Mouse (Mus musculus) kidney, adult 2 months (tissue): ENCODE measurements around the gene Gigyf2. TPM values are rescaled to one million over a fixed set of nuclear protein-coding genes. Genes with fewer than 3 reads are reported as not detected.
A peak's percentile ranks its signal among the peaks of the same experiment; 100 is the strongest.

Source experiments
- DNase-seq: peaks from one replicate; pipeline ENCODE4 v3.0.0; 2021
- H3K27ac ChIP-seq: fragments of 200-500 bp; 2 replicates; pipeline ENCODE4 v1.5.1; 2012; ENCODE audit warnings: low read depth, low read length, control low read depth, inconsistent platforms; ENCODE audit not compliant: insufficient read depth
- H3K27me3 ChIP-seq: fragments of 200-500 bp; replicated peaks from 2 replicates; pipeline ENCODE4 v1.6.1; 2012; ENCODE audit warnings: mild to moderate bottlenecking, moderate library complexity, low read length, inconsistent platforms; ENCODE audit not compliant: control insufficient read depth, insufficient read depth
- H3K36me3 ChIP-seq: fragments of 200-500 bp; 2 replicates; pipeline ENCODE4 v1.6.1; 2012; ENCODE audit warnings: mild to moderate bottlenecking, moderate library complexity, low read length, inconsistent platforms; ENCODE audit not compliant: control insufficient read depth, insufficient read depth
- H3K4me1 ChIP-seq: fragments of 200-500 bp; 2 replicates; pipeline ENCODE4 v1.6.1; 2011; ENCODE audit warnings: low read length; ENCODE audit not compliant: control insufficient read depth, insufficient read depth
- H3K4me3 ChIP-seq: fragments of 200-500 bp; 2 replicates; pipeline ENCODE4 v1.5.1; 2011; ENCODE audit warnings: mild to moderate bottlenecking, low read depth, low read length, control low read depth; ENCODE audit not compliant: insufficient read depth
- CTCF ChIP-seq: fragments of 200-500 bp; conservative IDR thresholded peaks from 2 replicates; pipeline ENCODE4 v1.5.1; 2011; ENCODE audit warnings: low read depth, mild to moderate bottlenecking, control low read depth, low read length, moderate library complexity, mixed read lengths; ENCODE audit not compliant: insufficient read depth, insufficient read length
- POLR2A ChIP-seq: fragments of 200-500 bp; IDR thresholded peaks from one replicate; pipeline ENCODE4 v1.6.1; 2011; ENCODE audit warnings: low read depth, low read length, control low read depth
- WGBS: fragments of 180-500 bp; shearing (Covaris S2); methylation state at CpG from one replicate; pipeline ENCODE4 v1.1.7; 2018; 5-methylcytosine and 5-hydroxymethylcytosine counted together
- polyA plus RNA-seq: library from polyadenylated mRNA; depleted of rRNA; stranded (reverse); fragments of >200 nt; gene quantifications from 2 replicates; pipeline ENCODE4 v1.2.3, GENCODE M21; 2012

The Gigyf2 gene
- polyA plus RNA-seq, 1 experiment: 47.1 TPM

DNA sequence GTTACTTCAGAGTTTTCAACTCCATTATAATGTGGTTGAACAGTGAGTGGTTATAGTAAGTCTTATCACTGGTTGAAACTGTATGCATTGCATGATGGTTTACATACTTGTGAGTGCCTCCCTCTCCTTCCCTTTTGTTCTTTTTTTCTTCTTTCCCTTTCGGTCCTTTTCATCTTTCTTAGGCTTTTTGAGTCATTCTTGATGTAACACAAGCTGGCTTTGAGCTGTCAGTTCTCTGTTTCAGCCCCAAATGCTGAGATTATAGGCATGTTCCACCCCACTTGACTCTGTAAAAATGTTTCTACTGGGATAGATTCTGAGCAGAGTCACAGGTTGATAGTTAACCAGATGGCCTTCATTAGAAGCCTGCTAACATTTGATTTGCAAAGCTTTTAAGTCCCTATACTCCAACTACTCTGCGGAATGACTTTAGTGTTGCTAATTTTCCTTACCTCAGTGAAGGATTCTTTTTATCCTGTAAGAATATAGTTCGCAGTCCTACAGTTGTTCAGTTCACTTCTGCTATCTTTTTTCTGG, 51.3 kb downstream of the Gigyf2 start:
- Histone ChIP-seq H3K27ac (peak overlapping the region; percentile 31; the same call in 1 of the 2 replicates), H3K4me3 (no peak overlapping the region), H3K36me3 (peaks cover 3% of the 10 kb centered on the region; the same call in 1 of the 2 replicates), H3K27me3 (no peaks in the 10 kb centered on the region), H3K4me1 (peaks cover 11% of the 10 kb centered on the region)
- peak; percentile 58 for DNase-seq
- TF ChIP-seq CTCF: no peak
- TF ChIP-seq POLR2A: no peak
- WGBS: 36% methylated on average over 3 of the region's 3 CpGs

GRCm38 (mm10) chr1:87379919-87380318, 53.1 kb downstream of the Gigyf2 start:
- no peaks in the 10 kb centered on the region for H3K27me3 ChIP-seq
- TF ChIP-seq POLR2A (no peak), CTCF (no peak)
- H3K4me3 ChIP-seq: no peak overlapping the region
- peak; percentile 43 for DNase-seq
- peaks cover 11% of the 10 kb centered on the region for H3K4me1 ChIP-seq
- WGBS: 94% methylated on average over 1 of the region's 1 CpGs
- no peak overlapping the region for H3K27ac ChIP-seq
- peaks cover 3% of the 10 kb centered on the region; the same call in 1 of the 2 replicates for H3K36me3 ChIP-seq

DNA sequence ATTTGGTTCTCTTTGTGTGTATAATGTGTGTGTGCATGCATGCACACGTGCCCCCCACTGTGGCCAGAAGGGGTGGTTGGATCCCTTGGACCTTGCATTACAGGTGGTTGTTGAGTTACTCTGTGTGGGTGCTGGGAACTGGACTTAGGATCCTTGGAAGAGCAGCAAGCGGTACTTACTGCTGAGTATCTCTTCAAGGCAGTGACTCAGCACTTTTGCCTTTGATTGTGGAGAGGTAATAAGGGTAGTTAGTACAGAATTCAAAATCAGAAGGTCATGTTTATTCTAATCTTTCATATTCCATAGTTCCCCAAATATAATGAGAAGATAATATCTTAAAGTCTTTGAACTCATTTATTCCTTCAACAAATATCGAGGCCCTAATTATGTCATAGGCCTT, 54.4 kb downstream of the Gigyf2 start:
- Histone ChIP-seq H3K27ac (no peak overlapping the region; the same call in 1 of the 2 replicates), H3K27me3 (no peaks in the 10 kb centered on the region), H3K36me3 (peaks cover 3% of the 10 kb centered on the region; the same call in 1 of the 2 replicates), H3K4me3 (no peak overlapping the region), H3K4me1 (peaks cover 11% of the 10 kb centered on the region)
- WGBS: 66% methylated on average over 3 of the region's 3 CpGs
- peak; percentile 49 for DNase-seq
- TF ChIP-seq POLR2A (no peak), CTCF (no peak)

DNA sequence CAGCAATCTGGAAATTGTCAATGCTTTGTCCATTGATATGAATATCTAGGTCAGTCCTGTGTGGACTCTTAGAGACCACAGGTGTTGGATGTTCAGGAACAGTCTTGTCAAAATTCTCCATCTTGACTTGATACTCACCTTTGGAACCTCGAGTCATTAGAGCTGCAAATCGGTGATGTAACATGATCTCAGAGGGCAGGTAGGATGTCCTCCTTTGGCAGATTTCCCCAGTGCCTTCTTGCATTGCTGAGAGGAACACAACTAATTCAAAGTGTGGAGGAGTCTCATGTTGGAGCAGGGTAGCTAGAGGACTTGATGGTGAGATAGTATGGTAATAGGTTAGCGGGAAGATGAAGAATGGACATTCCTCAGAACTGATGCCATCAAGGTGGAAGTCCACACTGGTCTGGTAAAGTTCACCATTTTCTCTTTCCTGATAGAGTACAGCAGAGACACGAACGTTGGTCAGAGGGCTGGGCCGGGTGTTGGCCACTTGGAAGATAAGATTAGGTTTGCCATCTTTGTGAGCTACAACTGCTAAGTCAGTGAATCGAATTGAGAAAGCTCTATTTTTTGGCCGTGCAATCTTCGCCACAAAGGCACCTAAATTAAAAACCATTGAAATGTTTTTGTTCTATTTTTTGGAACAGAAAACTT, 59.8 kb downstream of the Gigyf2 start:
- 77% methylated on average over 9 of the region's 9 CpGs for WGBS
- Histone ChIP-seq H3K27me3 (no peaks in the 10 kb centered on the region), H3K36me3 (no peaks in the 10 kb centered on the region; the same call in 1 of the 2 replicates), H3K27ac (no peak overlapping the region), H3K4me3 (no peak overlapping the region), H3K4me1 (peaks cover 5% of the 10 kb centered on the region; the same call in 1 of the 2 replicates)
- TF ChIP-seq POLR2A: no peak
- no peak for TF ChIP-seq CTCF
- peak; percentile 57 for DNase-seq

DNA sequence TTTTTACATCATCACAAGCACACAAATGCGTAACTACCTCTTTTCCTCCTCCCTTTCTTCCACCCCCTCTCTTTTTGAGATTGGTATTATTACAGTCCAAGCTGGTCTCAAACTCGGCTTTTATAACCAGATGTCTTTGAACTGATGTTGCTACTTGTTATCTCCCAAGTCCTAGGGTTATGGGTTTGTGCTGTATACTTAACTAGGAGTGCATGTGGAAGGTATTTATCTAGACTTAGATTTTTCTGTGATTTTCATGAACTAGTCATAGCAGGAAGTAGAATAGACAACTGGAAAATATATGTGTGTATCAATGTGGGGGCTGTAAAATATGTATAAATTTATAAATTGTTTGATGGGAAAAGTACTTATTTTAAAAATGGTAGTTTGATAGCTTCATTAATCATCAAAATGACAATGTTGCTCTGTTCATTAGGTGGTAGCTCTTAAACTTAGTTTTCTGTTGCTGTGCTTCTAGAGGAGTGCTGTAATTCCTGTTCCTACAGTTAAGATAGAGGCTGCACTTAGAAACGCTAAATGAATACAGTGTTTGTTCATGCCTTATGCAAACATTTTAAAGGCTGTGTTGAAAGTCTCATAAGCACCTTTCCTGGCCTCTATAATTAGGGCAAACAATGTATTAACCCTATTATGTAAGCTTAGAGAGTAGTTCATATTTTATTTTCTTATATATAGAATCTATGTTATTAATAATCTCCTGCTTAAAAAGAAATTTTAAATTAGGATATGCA, 66.8 kb downstream of the Gigyf2 start:
- Histone ChIP-seq H3K4me3 (no peak overlapping the region), H3K36me3 (no peaks in the 10 kb centered on the region; the same call in 1 of the 2 replicates), H3K27ac (no peak overlapping the region), H3K4me1 (peaks cover 3% of the 10 kb centered on the region; the same call in 1 of the 2 replicates), H3K27me3 (no peaks in the 10 kb centered on the region)
- DNase-seq: no peak
- whole genome bisulfite sequencing: 83% methylated on average over 3 of the region's 3 CpGs
- no peak for TF ChIP-seq CTCF
- no peak for TF ChIP-seq POLR2A

DNA sequence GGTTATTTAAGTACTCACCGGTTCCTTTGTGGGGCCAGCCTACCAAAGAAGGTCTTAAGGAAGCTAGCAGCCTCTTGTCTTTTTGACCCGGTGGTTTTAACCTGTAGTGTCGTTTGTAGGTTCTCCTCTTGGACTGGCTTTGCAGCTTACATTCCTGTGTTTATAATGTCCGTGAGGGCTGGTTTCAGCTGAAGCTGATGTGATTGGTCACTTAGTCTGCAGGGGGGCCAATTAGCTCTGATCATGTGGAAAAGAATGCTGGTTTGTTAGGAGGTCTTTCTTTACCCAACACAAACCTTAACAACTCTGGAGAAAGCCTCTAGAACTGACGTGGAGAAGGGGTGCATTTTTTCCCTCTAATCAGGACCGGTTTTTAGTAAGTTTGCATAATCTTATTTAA, 67.8 kb downstream of the Gigyf2 start, which contains the start of gene Kcnj13:
TSS of gene Kcnj13 (minus strand) at position 136 of the 400 bp plus-strand sequence.
- Histone ChIP-seq H3K4me1 (peaks cover 3% of the 10 kb centered on the region; the same call in 1 of the 2 replicates), H3K27me3 (no peaks in the 10 kb centered on the region), H3K4me3 (no peak within 1 kb of the TSS), H3K27ac (peak within 1 kb of the TSS; percentile 50; the same call in 1 of the 2 replicates), H3K36me3 (no peaks in the 10 kb centered on the region; the same call in 1 of the 2 replicates)
- WGBS: 44% methylated on average over 6 of the region's 6 CpGs
- TF ChIP-seq CTCF: no peak
- TF ChIP-seq POLR2A: no peak
- DNase-seq: peak; percentile 34
